ENCODE assay signal across 15 mouse cellular contexts in genomic region chr2:181462604-181463003, GRCm38 (mm10). TPM values are rescaled to one million over a fixed set of nuclear protein-coding genes. Genes with fewer than 3 reads are reported as not detected.
DNase-seq lines count a peak whose midpoint lies in the region; ATAC-seq and TF ChIP-seq lines count a peak whose summit lies in the region.
"Had no signal": no experiment of that assay in that cellular context is flagged by ENCODE, and none has a peak within 500 bp of the region (broad histone marks: within the 10 kb centered on the region; RNA-seq: fewer than 3 reads in every experiment).

No protein-coding gene starts in this region.

- no peak for TF ChIP-seq CTCF in liver, postnatal 0 days (IDR thresholded peaks at IDR 0.05; ENCODE audit: low read depth)

- TF ChIP-seq EP300 in liver, postnatal 0 days (IDR thresholded peaks at IDR 0.05; ENCODE audit: low read depth) = no peak

- H3K36me3 ChIP-seq in hindbrain, embryonic 10.5 days = no peaks in the 10 kb centered on the region
- H3K36me3 ChIP-seq in hindbrain, embryonic 14.5 days (replicated peaks; ENCODE audit: control insufficient read depth, insufficient read depth) = no peaks in the 10 kb centered on the region
- no peaks in the 10 kb centered on the region for H3K36me3 ChIP-seq in liver, embryonic 12.5 days
- no peaks in the 10 kb centered on the region for H3K36me3 ChIP-seq in liver, postnatal 0 days (replicated peaks; ENCODE audit: insufficient read depth, low read length)
- H3K36me3 ChIP-seq in liver, embryonic 13.5 days = no peaks in the 10 kb centered on the region
- H3K36me3 ChIP-seq: limb, embryonic 10.5 days; lung, embryonic 15.5 days had no signal

- no peak for ATAC-seq in hindbrain, embryonic 14.5 days (ENCODE audit: low FRiP score)
- ATAC-seq in liver, embryonic 12.5 days = no peak
- no peak for ATAC-seq in liver, postnatal 0 days
- ATAC-seq in liver, embryonic 13.5 days (ENCODE audit: low read depth) = no peak
- ATAC-seq: intestine, embryonic 16.5 days had no signal

- WGBS in hindbrain, embryonic 10.5 days = 91% methylated on average over 1 of the region's 1 CpGs
- 90% methylated on average over 1 of the region's 1 CpGs for WGBS in hindbrain, embryonic 14.5 days
- 70% methylated on average over 1 of the region's 1 CpGs for WGBS in liver, embryonic 12.5 days (ENCODE audit: insufficient replicate concordance)
- WGBS in liver, postnatal 0 days (ENCODE audit: insufficient replicate concordance) = 75% methylated on average over 1 of the region's 1 CpGs
- WGBS in liver, embryonic 13.5 days (ENCODE audit: insufficient replicate concordance) = 75% methylated on average over 1 of the region's 1 CpGs

- H3K4me1 ChIP-seq in hindbrain, embryonic 10.5 days (replicated peaks) = peaks cover 43% of the 10 kb centered on the region
- peaks cover 16% of the 10 kb centered on the region for H3K4me1 ChIP-seq in hindbrain, embryonic 14.5 days (replicated peaks; ENCODE audit: control insufficient read depth, insufficient read depth, low read length)
- H3K4me1 ChIP-seq in liver, embryonic 12.5 days = peaks cover 51% of the 10 kb centered on the region
- peaks cover 22% of the 10 kb centered on the region for H3K4me1 ChIP-seq in liver, postnatal 0 days (ENCODE audit: insufficient read depth)
- peaks cover 57% of the 10 kb centered on the region for H3K4me1 ChIP-seq in liver, embryonic 13.5 days (replicated peaks)

- peak; percentile 67 to 73 for DNase-seq in cerebellum, postnatal 10 days
- DNase-seq in cerebellum, adult 8-10 months = no peak
- DNase-seq in hindbrain, embryonic 10.5 days (ENCODE audit: low spot score) = no peak
- no peak for DNase-seq in hindbrain, embryonic 14.5 days (ENCODE audit: low spot score)
- DNase-seq in liver, postnatal 0 days = no peak
- no peak for DNase-seq in liver, embryonic 13.5 days
- no peak for DNase-seq in adrenal gland, postnatal 25 days
- DNase-seq: B cell, adult 2 months had no signal

- H3K4me2 ChIP-seq in hindbrain, embryonic 14.5 days (replicated peaks) = no peak overlapping the region
- peak overlapping the region; percentile 42 for H3K4me2 ChIP-seq in liver, embryonic 12.5 days
- no peak overlapping the region for H3K4me2 ChIP-seq in liver, postnatal 0 days (ENCODE audit: low read depth, low read length)
- H3K4me2 ChIP-seq in liver, embryonic 13.5 days = peak overlapping the region; percentile 41
- H3K4me2 ChIP-seq: lung, embryonic 15.5 days had no signal

- 0 out of 2 replicates have a peak overlapping the region, but pooled peaks have one; percentile 37 for H3K27ac ChIP-seq in hindbrain, embryonic 10.5 days
- no peak overlapping the region for H3K27ac ChIP-seq in hindbrain, embryonic 14.5 days
- H3K27ac ChIP-seq in liver, embryonic 12.5 days = peak overlapping the region; percentile 43; the same call in 1 of the 2 replicates
- no peak overlapping the region for H3K27ac ChIP-seq in liver, postnatal 0 days (ENCODE audit: low read depth)
- H3K27ac ChIP-seq in liver, embryonic 13.5 days = peak overlapping the region; percentile 48; the same call in 1 of the 2 replicates
- H3K27ac ChIP-seq: lung, embryonic 15.5 days had no signal

- H3K4me3 ChIP-seq in hindbrain, embryonic 10.5 days = peak overlapping the region; percentile 21; the same call in 1 of the 2 replicates
- H3K4me3 ChIP-seq in hindbrain, embryonic 14.5 days (replicated peaks; ENCODE audit: low read length) = no peak overlapping the region
- no peak overlapping the region for H3K4me3 ChIP-seq in liver, embryonic 12.5 days
- no peak overlapping the region for H3K4me3 ChIP-seq in liver, postnatal 0 days (ENCODE audit: low read depth, low read length)
- no peak overlapping the region for H3K4me3 ChIP-seq in liver, embryonic 13.5 days (replicated peaks)
- H3K4me3 ChIP-seq: limb, embryonic 10.5 days; lung, embryonic 15.5 days had no signal

- H3K9ac ChIP-seq in hindbrain, embryonic 14.5 days = no peak overlapping the region
- H3K9ac ChIP-seq in liver, embryonic 12.5 days = no peak overlapping the region
- no peak overlapping the region for H3K9ac ChIP-seq in liver, postnatal 0 days (replicated peaks)
- H3K9ac ChIP-seq in liver, embryonic 13.5 days = peak overlapping the region; percentile 44
- H3K9ac ChIP-seq: lung, embryonic 15.5 days had no signal

- H3K27me3 ChIP-seq in hindbrain, embryonic 10.5 days (ENCODE audit: insufficient read depth, poor library complexity, severe bottlenecking) = peaks cover 3% of the 10 kb centered on the region; the same call in 1 of the 2 replicates
- no peaks in the 10 kb centered on the region for H3K27me3 ChIP-seq in hindbrain, embryonic 14.5 days (ENCODE audit: control insufficient read depth, insufficient read depth, low read length)
- H3K27me3 ChIP-seq in liver, embryonic 12.5 days (replicated peaks) = peaks cover 15% of the 10 kb centered on the region; the same call in 1 of the 2 replicates
- peaks cover 21% of the 10 kb centered on the region for H3K27me3 ChIP-seq in liver, postnatal 0 days (ENCODE audit: insufficient read depth, low read length)
- peaks cover 4% of the 10 kb centered on the region; the same call in 1 of the 2 replicates for H3K27me3 ChIP-seq in liver, embryonic 13.5 days

- no peaks in the 10 kb centered on the region for H3K9me3 ChIP-seq in hindbrain, embryonic 10.5 days
- no peaks in the 10 kb centered on the region for H3K9me3 ChIP-seq in hindbrain, embryonic 14.5 days (ENCODE audit: control insufficient read depth, low read length)
- no peaks in the 10 kb centered on the region for H3K9me3 ChIP-seq in liver, embryonic 12.5 days (replicated peaks)
- H3K9me3 ChIP-seq in liver, postnatal 0 days (ENCODE audit: low read length) = no peaks in the 10 kb centered on the region
- H3K9me3 ChIP-seq in liver, embryonic 13.5 days (replicated peaks) = no peaks in the 10 kb centered on the region
- H3K9me3 ChIP-seq: limb, embryonic 10.5 days; lung, embryonic 15.5 days had no signal

RNA-seq across cellular contexts. Expression of gene Zbtb46, which starts 3.4 kb away (rescaled TPM):
- 18.6 and 22.2 TPM in 2 replicates for polyA plus RNA-seq in hindbrain, embryonic 10.5 days (2016; fragmentation: Nextera tagmentation; extraction: Ambion mirVana)
- polyA plus RNA-seq in hindbrain, embryonic 14.5 days (2014; fragmentation: Nextera tagmentation; extraction: Ambion mirVana) = 19.2 and 20.2 TPM in 2 replicates
- polyA plus RNA-seq in liver, embryonic 12.5 days (2016; fragmentation: Nextera tagmentation; extraction: Ambion mirVana) = 15.5 and 16.9 TPM in 2 replicates
- polyA plus RNA-seq in liver, postnatal 0 days (2015; fragmentation: Nextera tagmentation; extraction: Ambion mirVana) = 3.0 and 3.5 TPM in 2 replicates
- polyA plus RNA-seq in liver, embryonic 13.5 days (2015; fragmentation: Nextera tagmentation; extraction: Ambion mirVana) = 10.2 and 10.7 TPM in 2 replicates
- total RNA-seq in adrenal gland, postnatal 25 days (2021) = 14.6 and 20.8 TPM in 2 replicates

RNA-seq across cellular contexts. Expression of gene Abhd16b, which starts 30.4 kb away (rescaled TPM):
- polyA plus RNA-seq in hindbrain, embryonic 10.5 days (2016; fragmentation: Nextera tagmentation; extraction: Ambion mirVana) = 0.08 TPM in 1 of 2 replicates, not detected in the other
- not detected in 2 replicates for polyA plus RNA-seq in hindbrain, embryonic 14.5 days (2014; fragmentation: Nextera tagmentation; extraction: Ambion mirVana)
- 0.12 TPM in 1 of 2 replicates, not detected in the other for polyA plus RNA-seq in liver, embryonic 12.5 days (2016; fragmentation: Nextera tagmentation; extraction: Ambion mirVana)
- 0.06 and 0.08 TPM in 2 replicates for polyA plus RNA-seq in liver, postnatal 0 days (2015; fragmentation: Nextera tagmentation; extraction: Ambion mirVana)
- polyA plus RNA-seq in liver, embryonic 13.5 days (2015; fragmentation: Nextera tagmentation; extraction: Ambion mirVana) = 0.06 TPM in 2 replicates
- total RNA-seq in adrenal gland, postnatal 25 days (2021) = not detected in 2 replicates
- total RNA-seq: gastrocnemius, postnatal 14 days had no signal
- polyA plus RNA-seq: heart, postnatal 0 days; small intestine, adult 2 months had no signal

RNA-seq across cellular contexts. Expression of gene Tpd52l2, which starts 34.3 kb away (rescaled TPM):
- 161 and 169 TPM in 2 replicates for polyA plus RNA-seq in hindbrain, embryonic 10.5 days (2016; fragmentation: Nextera tagmentation; extraction: Ambion mirVana)
- polyA plus RNA-seq in hindbrain, embryonic 14.5 days (2014; fragmentation: Nextera tagmentation; extraction: Ambion mirVana) = 105 and 109 TPM in 2 replicates
- 93.4 and 95.8 TPM in 2 replicates for polyA plus RNA-seq in liver, embryonic 12.5 days (2016; fragmentation: Nextera tagmentation; extraction: Ambion mirVana)
- polyA plus RNA-seq in liver, postnatal 0 days (2015; fragmentation: Nextera tagmentation; extraction: Ambion mirVana) = 51.8 and 52.5 TPM in 2 replicates
- 83.0 and 87.8 TPM in 2 replicates for polyA plus RNA-seq in liver, embryonic 13.5 days (2015; fragmentation: Nextera tagmentation; extraction: Ambion mirVana)
- 118 and 121 TPM in 2 replicates for total RNA-seq in adrenal gland, postnatal 25 days (2021)

RNA-seq across cellular contexts. Expression of gene Dnajc5, which starts 57.7 kb away (rescaled TPM):
- 101 and 108 TPM in 2 replicates for polyA plus RNA-seq in hindbrain, embryonic 10.5 days (2016; fragmentation: Nextera tagmentation; extraction: Ambion mirVana)
- 234 and 264 TPM in 2 replicates for polyA plus RNA-seq in hindbrain, embryonic 14.5 days (2014; fragmentation: Nextera tagmentation; extraction: Ambion mirVana)
- polyA plus RNA-seq in liver, embryonic 12.5 days (2016; fragmentation: Nextera tagmentation; extraction: Ambion mirVana) = 43.6 and 45.0 TPM in 2 replicates
- polyA plus RNA-seq in liver, postnatal 0 days (2015; fragmentation: Nextera tagmentation; extraction: Ambion mirVana) = 20.5 and 24.7 TPM in 2 replicates
- polyA plus RNA-seq in liver, embryonic 13.5 days (2015; fragmentation: Nextera tagmentation; extraction: Ambion mirVana) = 29.6 and 35.7 TPM in 2 replicates
- 81.9 and 101 TPM in 2 replicates for total RNA-seq in adrenal gland, postnatal 25 days (2021)

Comparison
In these comparisons a context has a peak if more than half of its experiments do, and no peak if none do; other contexts are left out.
1. DNase-seq: peak in cerebellum, postnatal 10 days (2 of 2); none in cerebellum, adult 8-10 months (single experiment), hindbrain, embryonic 10.5 days (single experiment), hindbrain, embryonic 14.5 days (single experiment), liver, postnatal 0 days (single experiment), liver, embryonic 13.5 days (single experiment) and adrenal gland, postnatal 25 days (single experiment).
2. H3K27ac ChIP-seq: peak in hindbrain, embryonic 10.5 days (single experiment), liver, embryonic 12.5 days (single experiment) and liver, embryonic 13.5 days (single experiment); none in hindbrain, embryonic 14.5 days (single experiment) and liver, postnatal 0 days (single experiment).
3. H3K4me2 ChIP-seq: peak in liver, embryonic 12.5 days (single experiment) and liver, embryonic 13.5 days (single experiment); none in hindbrain, embryonic 14.5 days (single experiment) and liver, postnatal 0 days (single experiment).